Mouse (Mus musculus): ENCODE measurements around the gene Serinc5. TPM values are rescaled to one million over a fixed set of nuclear protein-coding genes. Genes with fewer than 3 reads are reported as not detected.
"Not testable (repeated sequence)": the region's sequence is repeated elsewhere in the genome, so short reads cannot be mapped to it uniquely, and the experiment has no call there.

Serinc5 gene
- total and polyA plus RNA-seq, 3 experiments, result 10.3 to 12.4 (median 12.0) TPM

GRCm38 (mm10) chr13:92593731-92594396 is 17.0 kb upstream of the Serinc5 start:
- Histone ChIP-seq H3K4me1 (ENCODE audit: control insufficient read depth, insufficient read depth, low read length) (peaks cover 5% of the 10 kb centered on the region), H3K27ac (no peak overlapping the region), H3K79me2 (replicated peaks; ENCODE audit: control insufficient read depth, insufficient read depth, low read length) (no peaks in the 10 kb centered on the region), H3K27me3 (ENCODE audit: control insufficient read depth, insufficient read depth, low read length) (no peaks in the 10 kb centered on the region), H3K36me3 (ENCODE audit: control insufficient read depth, insufficient read depth, low read length) (no peaks in the 10 kb centered on the region), H3K4me3 (no peak overlapping the region), H3K9ac (ENCODE audit: low read depth, low read length) (no peak overlapping the region; the same call in 1 of the 2 replicates)
- intact Hi-C loops (cut with DNase I), result loop anchor here (1.0 kb wide), 1 partner anchor 16 kb away; no protein-coding TSS in a partner anchor
- no peak for TF ChIP-seq CTCF (IDR thresholded peaks at IDR 0.05)
- TF ChIP-seq POLR2A (IDR thresholded peaks at IDR 0.05; ENCODE audit: insufficient read depth, low read depth, low read length), result no peak
- no peak for TF ChIP-seq EP300 (IDR thresholded peaks at IDR 0.05; ENCODE audit: insufficient read depth, low read depth, low read length)
- no peak for DNase-seq
- 27% methylated on average over 3 of the region's 3 CpGs for WGBS

- no peak for DNase-seq
- H3K4me3 ChIP-seq, result no peak overlapping the region
- H3K36me3 ChIP-seq (ENCODE audit: control insufficient read depth, insufficient read depth, low read length), result no peaks in the 10 kb centered on the region
- TF ChIP-seq CTCF (IDR thresholded peaks at IDR 0.05) (no peak), POLR2A (IDR thresholded peaks at IDR 0.05; ENCODE audit: insufficient read depth, low read depth, low read length) (no peak)
- 72% methylated on average over 6 of the region's 6 CpGs for WGBS
- H3K79me2 ChIP-seq (replicated peaks; ENCODE audit: control insufficient read depth, insufficient read depth, low read length), result no peaks in the 10 kb centered on the region
- H3K9ac ChIP-seq (ENCODE audit: low read depth, low read length), result no peak overlapping the region
- peaks cover 5% of the 10 kb centered on the region for H3K4me1 ChIP-seq (ENCODE audit: control insufficient read depth, insufficient read depth, low read length)
- H3K27me3 ChIP-seq (ENCODE audit: control insufficient read depth, insufficient read depth, low read length), result no peaks in the 10 kb centered on the region
- H3K27ac ChIP-seq, result no peak overlapping the region
- intact Hi-C loops (cut with DNase I), result loop anchor here (1.0 kb wide), 1 partner anchor 16 kb away; no protein-coding TSS in a partner anchor
Measured at GRCm38 (mm10) chr13:92594481-92594880, 16.4 kb upstream of the Serinc5 start.

- H3K27ac ChIP-seq, result no peak overlapping the region
- WGBS, result 72% methylated on average over 3 of the region's 3 CpGs
- H3K9ac ChIP-seq (ENCODE audit: low read depth, low read length), result no peak overlapping the region
- no peaks in the 10 kb centered on the region for H3K27me3 ChIP-seq (ENCODE audit: control insufficient read depth, insufficient read depth, low read length)
- intact Hi-C loops (cut with DNase I), result loop anchor here (1.0 kb wide), 1 partner anchor 15 kb away; no protein-coding TSS in a partner anchor
- no peaks in the 10 kb centered on the region for H3K79me2 ChIP-seq (replicated peaks; ENCODE audit: control insufficient read depth, insufficient read depth, low read length)
- no peak for DNase-seq
- TF ChIP-seq POLR2A (IDR thresholded peaks at IDR 0.05; ENCODE audit: insufficient read depth, low read depth, low read length) (no peak), CTCF (IDR thresholded peaks at IDR 0.05) (no peak), EP300 (IDR thresholded peaks at IDR 0.05; ENCODE audit: insufficient read depth, low read depth, low read length) (no peak)
- H3K4me3 ChIP-seq, result no peak overlapping the region
- H3K36me3 ChIP-seq (ENCODE audit: control insufficient read depth, insufficient read depth, low read length), result no peaks in the 10 kb centered on the region
- peaks cover 5% of the 10 kb centered on the region for H3K4me1 ChIP-seq (ENCODE audit: control insufficient read depth, insufficient read depth, low read length)
Measured at GRCm38 (mm10) chr13:92594907-92595306, 16.0 kb upstream of the Serinc5 start.

GRCm38 (mm10) chr13:92595424-92595823 is 15.5 kb upstream of the Serinc5 start:
- DNase-seq, result no peak
- Histone ChIP-seq H3K4me1 (ENCODE audit: control insufficient read depth, insufficient read depth, low read length) (peaks cover 5% of the 10 kb centered on the region), H3K9ac (ENCODE audit: low read depth, low read length) (no peak overlapping the region), H3K79me2 (replicated peaks; ENCODE audit: control insufficient read depth, insufficient read depth, low read length) (no peaks in the 10 kb centered on the region), H3K36me3 (ENCODE audit: control insufficient read depth, insufficient read depth, low read length) (no peaks in the 10 kb centered on the region), H3K27me3 (ENCODE audit: control insufficient read depth, insufficient read depth, low read length) (no peaks in the 10 kb centered on the region), H3K4me3 (no peak overlapping the region), H3K27ac (no peak overlapping the region)
- TF ChIP-seq EP300 (IDR thresholded peaks at IDR 0.05; ENCODE audit: insufficient read depth, low read depth, low read length) (no peak), POLR2A (IDR thresholded peaks at IDR 0.05; ENCODE audit: insufficient read depth, low read depth, low read length) (no peak), CTCF (IDR thresholded peaks at IDR 0.05) (no peak)
- WGBS, result 63% methylated on average over 3 of the region's 3 CpGs
- intact Hi-C loops (cut with DNase I), result no loop called here

- H3K27me3 ChIP-seq (ENCODE audit: control insufficient read depth, insufficient read depth, low read length); H3K27ac ChIP-seq; H3K9ac ChIP-seq (ENCODE audit: low read depth, low read length); H3K4me1 ChIP-seq (ENCODE audit: control insufficient read depth, insufficient read depth, low read length); intact Hi-C loops (cut with DNase I); DNase-seq; H3K4me3 ChIP-seq; H3K79me2 ChIP-seq (replicated peaks; ENCODE audit: control insufficient read depth, insufficient read depth, low read length); H3K36me3 ChIP-seq (ENCODE audit: control insufficient read depth, insufficient read depth, low read length): not testable (repeated sequence)
- WGBS, result 83% methylated on average over 4 of the region's 4 CpGs
- peak; percentile 46 for TF ChIP-seq CTCF (IDR thresholded peaks at IDR 0.05)
Measured at GRCm38 (mm10) chr13:92605306-92605705, 5.6 kb upstream of the Serinc5 start.

- TF ChIP-seq EP300 (IDR thresholded peaks at IDR 0.05; ENCODE audit: insufficient read depth, low read depth, low read length) (no peak), POLR2A (IDR thresholded peaks at IDR 0.05; ENCODE audit: insufficient read depth, low read depth, low read length) (peak; percentile 76)
- H3K79me2 ChIP-seq (replicated peaks; ENCODE audit: control insufficient read depth, insufficient read depth, low read length), result no peaks in the 10 kb centered on the region
- H3K9ac ChIP-seq (ENCODE audit: low read depth, low read length), result peak overlapping the region; percentile 87
- H3K27ac ChIP-seq, result peak overlapping the region; percentile 98
- peak; percentile 73 to 74 for DNase-seq
- no peaks in the 10 kb centered on the region for H3K27me3 ChIP-seq (ENCODE audit: control insufficient read depth, insufficient read depth, low read length)
- no peaks in the 10 kb centered on the region for H3K36me3 ChIP-seq (ENCODE audit: control insufficient read depth, insufficient read depth, low read length)
- WGBS, result 4% methylated on average over 13 of the region's 13 CpGs
- intact Hi-C loops (cut with DNase I), result loop anchor here (1.0 to 5.0 kb wide), 4 partner anchors 15 to 77 kb away; partner anchors contain the start of gene Zfyve16
- peak overlapping the region; percentile 91 for H3K4me3 ChIP-seq
- peaks cover 3% of the 10 kb centered on the region for H3K4me1 ChIP-seq (ENCODE audit: control insufficient read depth, insufficient read depth, low read length)
Measured at GRCm38 (mm10) chr13:92609486-92610310, 1.2 kb upstream of the Serinc5 start.

All from heart, adult 2 months (tissue).